Mouse (Mus musculus): Measurements from ENCODE around the gene Gm49450. TPM values are rescaled to one million over a fixed set of nuclear protein-coding genes. Genes with fewer than 3 reads are reported as not detected.
"Not testable (repeated sequence)": the region's sequence is repeated elsewhere in the genome, so short reads cannot be mapped to it uniquely, and the experiment has no call there.

Gm49450 gene
- polyA plus RNA-seq, 1 experiment from 2014 or later = not detected

DNA sequence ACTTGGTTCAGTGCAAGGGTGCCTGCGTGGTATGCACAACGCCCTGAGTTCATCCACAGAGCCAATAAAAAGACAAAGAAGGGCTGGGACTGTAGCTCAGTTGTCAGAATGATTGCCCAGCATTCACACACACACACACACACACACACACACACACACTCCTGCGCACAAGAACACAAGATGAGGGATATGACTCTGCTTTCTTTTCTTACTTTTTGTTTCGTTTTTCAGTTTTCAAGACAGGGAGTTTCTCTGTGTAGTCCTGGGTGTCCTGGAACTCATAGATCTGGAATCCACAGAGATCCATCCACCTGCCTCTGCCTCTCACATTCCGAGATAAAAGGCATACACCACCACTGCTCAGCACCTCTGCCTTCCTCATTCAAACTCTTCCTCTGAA, 25.8 kb downstream of the Gm49450 start:
- no peak overlapping the region for H3K4me2 ChIP-seq (ENCODE audit: low read depth, severe bottlenecking)
- ATAC-seq (ENCODE audit: insufficient number of reproducible peaks, low FRiP score, low TSS enrichment, low read depth) (no peak), DNase-seq (ENCODE audit: low spot score) (no peak)
- no peak overlapping the region for H3K9ac ChIP-seq (ENCODE audit: low read length)
- peaks cover 4% of the 10 kb centered on the region; the same call in 1 of the 2 replicates for H3K36me3 ChIP-seq (ENCODE audit: control insufficient read depth, insufficient read depth, low read length)
- H3K27ac ChIP-seq (replicated peaks; ENCODE audit: low read depth, low read length) = no peak overlapping the region
- H3K9me3 ChIP-seq (ENCODE audit: control insufficient read depth, low read length) = no peaks in the 10 kb centered on the region
- WGBS = 78% methylated on average over 5 of the region's 5 CpGs
- H3K4me1 ChIP-seq (ENCODE audit: control insufficient read depth, insufficient read depth, low read length) = peaks cover 2% of the 10 kb centered on the region; the same call in 1 of the 2 replicates
- H3K27me3 ChIP-seq (ENCODE audit: control insufficient read depth, insufficient read depth, low read length) = no peaks in the 10 kb centered on the region
- H3K4me3 ChIP-seq (ENCODE audit: low read depth, low read length) = no peak overlapping the region

DNA sequence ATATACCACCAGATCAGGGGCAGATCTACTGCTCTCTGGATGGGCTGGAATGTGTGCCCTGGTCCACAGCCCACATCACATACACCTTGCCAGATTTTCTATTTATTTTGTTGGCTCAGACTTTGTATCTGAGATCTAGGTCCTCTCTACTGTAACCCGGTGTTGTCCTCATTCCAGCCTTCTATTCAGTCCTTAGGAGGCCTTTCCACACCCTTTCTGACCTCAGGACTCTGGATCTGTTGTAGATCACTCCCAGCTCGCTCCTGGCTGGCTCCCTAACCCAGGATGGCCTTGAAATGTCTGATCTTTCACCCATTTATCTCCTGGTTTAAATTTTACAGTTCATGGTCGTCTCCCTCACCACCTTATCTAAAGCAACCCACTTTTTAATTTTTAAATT, 28.7 kb downstream of the Gm49450 start:
- WGBS = 74% methylated on average over 3 of the region's 3 CpGs
- no peak for ATAC-seq (ENCODE audit: insufficient number of reproducible peaks, low FRiP score, low TSS enrichment, low read depth)

DNA sequence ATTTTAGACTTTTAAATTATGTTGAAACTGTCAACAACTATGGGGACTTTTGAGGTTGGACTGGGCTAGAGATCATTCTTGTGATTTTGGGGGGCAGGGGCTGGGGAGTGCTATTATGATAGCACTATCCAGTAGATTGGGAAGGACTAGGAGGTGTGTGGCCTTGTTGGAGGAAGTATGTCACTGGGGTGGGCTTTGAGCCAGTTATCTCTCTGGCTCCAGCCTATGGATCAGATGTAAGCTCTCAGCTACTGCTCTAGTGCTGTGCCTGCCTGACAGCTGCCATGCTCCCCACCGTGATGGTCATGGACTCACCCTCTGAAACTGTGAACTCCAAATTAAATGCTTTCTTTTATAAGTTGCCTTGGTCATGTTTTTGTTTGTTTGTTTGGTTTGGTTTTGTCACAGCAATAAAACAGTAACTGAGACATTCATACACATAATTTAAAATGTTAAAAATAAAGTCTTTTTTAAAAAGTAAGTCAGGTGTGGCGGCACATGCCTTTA, 30.3 kb downstream of the Gm49450 start:
- no peak overlapping the region for H3K4me3 ChIP-seq (ENCODE audit: low read depth, low read length)
- H3K9me3 ChIP-seq (ENCODE audit: control insufficient read depth, low read length) = no peaks in the 10 kb centered on the region
- no peak for ATAC-seq (ENCODE audit: insufficient number of reproducible peaks, low FRiP score, low TSS enrichment, low read depth)
- 87% methylated on average over 2 of the region's 2 CpGs for WGBS
- no peaks in the 10 kb centered on the region for H3K4me1 ChIP-seq (ENCODE audit: control insufficient read depth, insufficient read depth, low read length)
- no peaks in the 10 kb centered on the region for H3K27me3 ChIP-seq (ENCODE audit: control insufficient read depth, insufficient read depth, low read length)
- no peak for DNase-seq (ENCODE audit: low spot score)
- H3K27ac ChIP-seq (replicated peaks; ENCODE audit: low read depth, low read length) = no peak overlapping the region
- no peaks in the 10 kb centered on the region for H3K36me3 ChIP-seq (ENCODE audit: control insufficient read depth, insufficient read depth, low read length)
- no peak overlapping the region for H3K9ac ChIP-seq (ENCODE audit: low read length)
- no peak overlapping the region for H3K4me2 ChIP-seq (ENCODE audit: low read depth, severe bottlenecking)

More for the DNA sequence above, 28.7 kb downstream of the Gm49450 start:
- Histone ChIP-seq H3K4me3 (ENCODE audit: low read depth, low read length) (no peak overlapping the region), H3K9me3 (ENCODE audit: control insufficient read depth, low read length) (no peaks in the 10 kb centered on the region), H3K9ac (ENCODE audit: low read length) (no peak overlapping the region), H3K27ac (replicated peaks; ENCODE audit: low read depth, low read length) (no peak overlapping the region), H3K4me1 (ENCODE audit: control insufficient read depth, insufficient read depth, low read length) (peaks cover 2% of the 10 kb centered on the region; the same call in 1 of the 2 replicates), H3K4me2 (ENCODE audit: low read depth, severe bottlenecking) (no peak overlapping the region), H3K27me3 (ENCODE audit: control insufficient read depth, insufficient read depth, low read length) (no peaks in the 10 kb centered on the region), H3K36me3 (ENCODE audit: control insufficient read depth, insufficient read depth, low read length) (no peaks in the 10 kb centered on the region)
- no peak for DNase-seq (ENCODE audit: low spot score)

DNA sequence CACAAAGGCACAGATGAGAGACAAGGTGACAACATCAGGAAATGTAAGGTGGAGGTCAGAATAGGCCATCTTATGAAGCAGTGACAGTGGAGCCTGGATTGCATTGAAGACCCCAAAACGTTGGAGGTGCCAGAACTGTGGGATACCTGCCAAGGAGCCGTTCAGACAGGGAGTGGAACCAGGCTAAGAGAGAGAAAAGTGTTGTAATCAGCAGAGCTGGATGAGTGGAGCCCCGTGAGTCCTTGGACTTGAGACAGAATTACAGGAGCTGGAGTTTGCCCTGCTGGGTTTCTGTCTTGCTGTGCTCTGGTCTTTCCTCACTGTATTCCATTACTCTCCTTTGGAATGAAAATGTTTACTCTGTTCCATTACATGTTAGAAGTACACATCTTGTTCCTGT, 30.8 kb downstream of the Gm49450 start:
- Histone ChIP-seq H3K9me3 (ENCODE audit: control insufficient read depth, low read length) (no peaks in the 10 kb centered on the region), H3K27ac (replicated peaks; ENCODE audit: low read depth, low read length) (no peak overlapping the region), H3K36me3 (ENCODE audit: control insufficient read depth, insufficient read depth, low read length) (no peaks in the 10 kb centered on the region), H3K4me1 (ENCODE audit: control insufficient read depth, insufficient read depth, low read length) (no peaks in the 10 kb centered on the region), H3K4me2 (ENCODE audit: low read depth, severe bottlenecking) (no peak overlapping the region), H3K4me3 (ENCODE audit: low read depth, low read length) (no peak overlapping the region), H3K27me3 (ENCODE audit: control insufficient read depth, insufficient read depth, low read length) (no peaks in the 10 kb centered on the region), H3K9ac (ENCODE audit: low read length) (no peak overlapping the region)
- no peak for ATAC-seq (ENCODE audit: insufficient number of reproducible peaks, low FRiP score, low TSS enrichment, low read depth)
- DNase-seq (ENCODE audit: low spot score) = no peak
- 59% methylated on average over 3 of the region's 3 CpGs for WGBS

DNA sequence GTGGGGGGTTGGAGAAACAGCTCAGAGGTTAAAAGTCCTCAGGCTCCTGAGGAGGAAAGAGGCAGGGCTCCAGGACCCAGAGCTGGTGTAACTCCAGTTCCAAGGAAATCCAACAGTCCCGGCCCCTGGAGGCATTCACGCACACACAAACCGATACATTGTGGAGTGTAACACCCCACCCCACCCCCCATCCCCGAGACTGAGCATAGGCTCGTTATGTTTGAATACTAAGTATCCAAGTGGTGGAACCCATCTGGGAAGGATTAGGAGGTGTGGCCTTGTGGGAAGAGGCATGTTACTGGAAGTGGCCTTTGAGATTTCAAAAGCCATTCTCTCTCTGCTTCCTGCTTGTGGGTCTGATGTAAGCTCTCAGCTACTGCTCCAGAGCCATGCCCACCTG, 31.8 kb downstream of the Gm49450 start:
- no peaks in the 10 kb centered on the region for H3K36me3 ChIP-seq (ENCODE audit: control insufficient read depth, insufficient read depth, low read length)
- H3K9ac ChIP-seq (ENCODE audit: low read length) = no peak overlapping the region
- H3K4me1 ChIP-seq (ENCODE audit: control insufficient read depth, insufficient read depth, low read length) = peaks cover 4% of the 10 kb centered on the region
- no peak overlapping the region for H3K4me3 ChIP-seq (ENCODE audit: low read depth, low read length)
- H3K27me3 ChIP-seq (ENCODE audit: control insufficient read depth, insufficient read depth, low read length) = no peaks in the 10 kb centered on the region
- no peak overlapping the region for H3K27ac ChIP-seq (replicated peaks; ENCODE audit: low read depth, low read length)
- no peak for ATAC-seq (ENCODE audit: insufficient number of reproducible peaks, low FRiP score, low TSS enrichment, low read depth)
- no peak overlapping the region for H3K4me2 ChIP-seq (ENCODE audit: low read depth, severe bottlenecking)
- no peaks in the 10 kb centered on the region for H3K9me3 ChIP-seq (ENCODE audit: control insufficient read depth, low read length)
- WGBS = 82% methylated on average over 5 of the region's 5 CpGs
- DNase-seq (ENCODE audit: low spot score) = no peak

DNA sequence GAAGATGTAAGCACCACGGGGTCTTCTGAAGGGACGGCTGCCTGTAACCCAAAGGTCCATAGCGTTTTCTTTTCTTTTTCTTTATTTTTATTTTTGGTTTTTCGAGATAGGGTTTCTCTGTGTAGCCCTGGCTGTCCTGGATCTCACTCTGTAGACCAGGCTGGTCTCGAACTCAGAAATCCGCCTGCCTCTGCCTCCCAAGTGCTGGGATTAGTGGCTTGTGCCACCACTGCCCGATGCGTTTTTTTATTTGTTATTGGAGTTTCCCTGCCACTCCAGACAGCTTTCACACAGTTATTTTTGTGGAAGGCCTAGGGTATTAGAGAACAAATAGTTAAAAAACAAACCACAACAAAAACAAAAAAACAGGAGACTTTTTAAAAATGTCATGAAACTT, 34.9 kb downstream of the Gm49450 start:
- not testable (repeated sequence) for H3K9me3 ChIP-seq (ENCODE audit: control insufficient read depth, low read length); H3K27ac ChIP-seq (replicated peaks; ENCODE audit: low read depth, low read length); DNase-seq (ENCODE audit: low spot score); H3K4me1 ChIP-seq (ENCODE audit: control insufficient read depth, insufficient read depth, low read length); H3K27me3 ChIP-seq (ENCODE audit: control insufficient read depth, insufficient read depth, low read length); H3K36me3 ChIP-seq (ENCODE audit: control insufficient read depth, insufficient read depth, low read length); ATAC-seq (ENCODE audit: insufficient number of reproducible peaks, low FRiP score, low TSS enrichment, low read depth)
- Histone ChIP-seq H3K4me2 (ENCODE audit: low read depth, severe bottlenecking) (peak overlapping the region; percentile 80), H3K4me3 (ENCODE audit: low read depth, low read length) (peak overlapping the region; percentile 95), H3K9ac (ENCODE audit: low read length) (peak overlapping the region; percentile 83; the same call in 1 of the 2 replicates)
- WGBS = 27% methylated on average over 8 of the region's 8 CpGs

DNA sequence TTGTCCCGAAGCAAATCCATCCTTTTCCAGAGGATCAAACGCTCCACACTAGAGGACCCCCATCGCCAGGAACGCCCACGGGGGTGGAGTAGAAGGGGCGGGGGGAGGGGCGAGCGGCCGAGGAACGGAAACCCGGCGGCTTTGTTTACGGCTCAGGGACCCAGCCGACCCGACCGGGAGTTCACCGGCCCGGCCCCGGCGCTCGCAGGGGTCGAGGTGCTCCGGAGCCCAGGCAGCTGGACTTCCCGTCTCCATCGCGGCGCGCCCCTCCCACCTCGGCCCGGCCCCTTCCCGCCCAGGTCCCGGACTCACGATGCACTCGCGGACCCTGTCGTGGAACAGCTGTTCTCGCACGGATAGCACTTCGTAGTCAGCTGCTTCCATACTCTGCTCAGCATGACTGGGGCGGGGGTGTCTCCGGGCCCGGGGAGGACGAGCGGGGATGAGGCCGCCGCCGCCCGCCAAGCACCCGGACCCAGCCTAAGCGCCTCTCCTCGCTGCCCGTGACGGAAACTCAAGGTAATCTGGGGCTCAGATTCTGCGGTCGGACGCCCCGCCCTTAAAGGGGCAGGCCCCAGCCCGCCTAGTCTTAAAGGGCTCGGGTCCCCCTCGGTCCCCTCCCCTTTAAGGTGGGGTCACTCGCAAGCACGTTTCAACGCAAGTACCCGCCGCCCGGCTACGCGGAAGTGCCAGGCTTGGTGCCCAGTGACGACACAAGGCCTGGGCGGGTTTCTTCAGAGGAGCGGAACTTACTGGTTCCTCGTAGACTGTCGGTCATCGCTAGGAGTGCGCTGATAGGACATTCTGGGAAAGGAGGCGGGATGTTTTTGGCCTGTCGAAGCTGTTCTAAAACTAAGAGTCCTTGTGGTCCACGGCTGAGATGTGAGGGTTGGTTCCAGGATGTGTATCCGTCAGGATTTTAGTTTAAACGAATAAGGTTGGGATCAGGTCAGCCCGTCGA, 35.5 kb downstream of the Gm49450 start, which contains the start of gene Lmbr1l:
Gene Lmbr1l, minus strand, starts transcription at position 694 of the 961 bp plus-strand sequence.
- Histone ChIP-seq H3K27ac (replicated peaks; ENCODE audit: low read depth, low read length) (peak within 1 kb of the TSS; percentile 90), H3K36me3 (ENCODE audit: control insufficient read depth, insufficient read depth, low read length) (peaks cover 2% of the 10 kb centered on the region; the same call in 1 of the 2 replicates), H3K27me3 (ENCODE audit: control insufficient read depth, insufficient read depth, low read length) (no peaks in the 10 kb centered on the region), H3K9ac (ENCODE audit: low read length) (peak within 1 kb of the TSS; percentile 83), H3K4me1 (ENCODE audit: control insufficient read depth, insufficient read depth, low read length) (peaks cover 6% of the 10 kb centered on the region), H3K4me3 (ENCODE audit: low read depth, low read length) (peak within 1 kb of the TSS; percentile 95), H3K4me2 (ENCODE audit: low read depth, severe bottlenecking) (peak within 1 kb of the TSS; percentile 80), H3K9me3 (ENCODE audit: control insufficient read depth, low read length) (no peaks in the 10 kb centered on the region)
- under 1% methylated on average over 73 of the region's 82 CpGs for WGBS
- DNase-seq (ENCODE audit: low spot score) = peak; percentile 99
- ATAC-seq (ENCODE audit: insufficient number of reproducible peaks, low FRiP score, low TSS enrichment, low read depth) = peak; percentile 99

DNA sequence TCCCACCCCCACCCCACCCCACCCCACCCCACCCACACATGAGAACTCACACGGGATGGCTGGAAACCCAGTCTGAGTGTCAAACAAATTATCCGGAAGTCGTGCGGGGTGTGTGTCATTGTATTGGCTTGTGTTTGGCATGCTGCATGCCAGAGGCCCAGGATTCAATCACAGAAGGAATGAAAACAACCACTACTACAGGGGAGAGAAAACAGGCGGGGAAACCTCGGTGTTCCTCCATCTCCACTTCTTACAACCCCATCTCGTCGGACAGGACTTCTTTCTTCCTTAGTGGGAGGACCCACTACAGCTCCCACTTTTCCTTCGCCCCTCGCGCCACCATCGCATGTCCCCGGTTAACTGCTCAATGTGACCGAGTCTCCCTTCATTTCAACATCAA, 36.3 kb downstream of the Gm49450 start:
- no peaks in the 10 kb centered on the region for H3K9me3 ChIP-seq (ENCODE audit: control insufficient read depth, low read length)
- peaks cover 6% of the 10 kb centered on the region for H3K4me1 ChIP-seq (ENCODE audit: control insufficient read depth, insufficient read depth, low read length)
- peak overlapping the region; percentile 80 for H3K4me2 ChIP-seq (ENCODE audit: low read depth, severe bottlenecking)
- ATAC-seq (ENCODE audit: insufficient number of reproducible peaks, low FRiP score, low TSS enrichment, low read depth) (no peak), DNase-seq (ENCODE audit: low spot score) (no peak)
- H3K27ac ChIP-seq (replicated peaks; ENCODE audit: low read depth, low read length) = no peak overlapping the region
- WGBS = 0% methylated on average over 14 of the region's 14 CpGs
- peaks cover 7% of the 10 kb centered on the region for H3K36me3 ChIP-seq (ENCODE audit: control insufficient read depth, insufficient read depth, low read length)
- H3K9ac ChIP-seq (ENCODE audit: low read length) = peak overlapping the region; percentile 83
- H3K4me3 ChIP-seq (ENCODE audit: low read depth, low read length) = peak overlapping the region; percentile 95
- no peaks in the 10 kb centered on the region for H3K27me3 ChIP-seq (ENCODE audit: control insufficient read depth, insufficient read depth, low read length)

All from limb, embryonic 11.5 days (tissue).